Mouse (Mus musculus) cerebellum, postnatal 4 days (tissue): Measurements from ENCODE around the gene Olfr1326-ps1.

Source experiments
- DNase-seq, 2 experiments: peaks; one replicate each; pipeline ENCODE4 v3.0.0; 2022; ENCODE audit warnings: low spot score in 2 of 2, mixed read lengths in 1 of 2

Olfr1326-ps1 gene

DNA sequence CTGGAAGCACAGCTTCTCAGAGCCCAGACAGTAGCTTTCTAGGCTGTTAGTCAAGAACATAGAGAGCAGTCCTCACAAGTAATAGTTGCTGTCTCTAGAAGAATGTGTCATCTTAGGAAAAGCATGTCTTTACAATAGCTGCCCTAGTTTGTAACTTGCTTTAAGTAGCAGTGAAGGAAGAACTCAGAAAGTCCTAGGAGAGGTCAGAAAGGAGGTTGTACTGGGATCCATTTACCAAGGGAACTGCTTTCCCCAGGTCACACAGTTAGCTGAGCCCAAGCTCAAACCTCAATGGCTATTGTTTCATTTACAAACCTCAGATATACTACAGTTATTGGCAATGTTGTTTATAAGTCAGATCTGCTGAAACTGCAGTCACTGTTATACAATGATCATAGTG lies at the start of gene Olfr1326-ps1:
Gene Olfr1326-ps1 (minus strand): TSS at position 101 of the 400 bp plus-strand sequence.
- no peak for DNase-seq

DNA sequence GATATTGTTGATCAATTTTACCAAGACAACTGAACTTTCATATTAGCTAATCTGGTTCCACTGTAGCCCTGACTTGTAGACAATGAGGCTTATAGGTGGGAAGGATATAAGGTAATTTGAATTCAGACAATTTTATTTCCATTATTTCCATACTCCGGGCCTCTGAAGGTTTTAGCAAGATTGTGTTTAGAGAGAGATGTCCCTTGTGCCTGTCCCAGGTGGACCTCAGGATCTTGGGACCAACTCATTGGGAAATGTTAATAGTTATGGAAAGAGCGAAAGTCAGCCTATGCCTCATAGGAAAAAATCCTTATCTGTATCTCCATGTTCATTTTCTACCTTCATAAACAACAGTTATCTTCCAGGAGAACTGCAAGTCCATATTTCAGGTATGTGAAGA lies 17.7 kb upstream of the Olfr1326-ps1 start, which contains the start of gene Olfr1325:
Gene Olfr1325 (plus strand): TSS at position 301 of the 400 bp plus-strand sequence.
- DNase-seq: no peak
